Mouse (Mus musculus) thymus, postnatal 10 days (tissue): Measurements from ENCODE around the gene Dagla.

Experiments used
- DNase-seq, 2 experiments: peaks; one replicate each; pipeline ENCODE4 v3.0.0; 2021; ENCODE audit warnings: low spot score in 2 of 2

Gene Dagla

DNA sequence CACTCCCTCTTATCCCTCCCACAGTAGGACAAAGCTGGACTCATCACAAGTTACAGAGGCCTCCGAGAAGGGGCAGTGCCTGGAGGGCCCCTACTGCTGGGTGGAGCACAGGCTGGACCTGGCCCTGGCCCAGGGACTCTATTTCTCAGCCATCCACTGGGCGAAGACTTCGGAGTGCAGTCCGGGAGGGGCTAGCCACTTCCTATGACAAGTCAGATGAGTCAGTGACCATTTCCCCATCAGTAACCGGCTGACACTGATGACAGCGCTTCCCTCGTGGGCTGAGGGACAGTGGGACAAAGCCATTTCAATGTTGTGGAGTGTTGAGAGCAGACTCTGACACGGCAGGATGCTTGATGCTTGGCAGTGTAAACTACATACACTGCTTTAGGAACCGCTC is 25.0 kb downstream of the Dagla start:
- DNase-seq: no peak

GRCm38 (mm10) chr19:10278669-10279324 is 25.9 kb downstream of the Dagla start:
- DNase-seq: no peak

DNA sequence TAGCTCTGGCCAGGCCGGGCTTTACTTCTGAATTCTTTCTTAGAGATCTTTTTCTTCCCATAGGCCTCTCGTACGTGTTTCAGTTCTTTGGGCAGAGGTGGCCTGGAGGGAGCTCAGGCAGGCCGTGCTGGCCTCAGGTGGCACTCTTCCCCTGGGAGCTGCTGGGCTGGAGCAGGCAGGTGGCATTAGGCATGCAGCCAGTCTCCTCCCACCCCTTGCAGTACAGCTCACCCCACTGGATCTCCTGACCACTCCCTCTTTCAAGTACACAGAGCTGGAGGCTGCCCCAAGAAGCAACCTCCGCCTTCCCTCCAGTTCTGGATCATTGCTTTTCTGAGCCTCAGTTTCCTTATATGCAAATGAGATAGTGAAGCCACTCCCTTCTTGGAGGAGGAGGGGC is 26.9 kb downstream of the Dagla start:
- no peak for DNase-seq

DNA sequence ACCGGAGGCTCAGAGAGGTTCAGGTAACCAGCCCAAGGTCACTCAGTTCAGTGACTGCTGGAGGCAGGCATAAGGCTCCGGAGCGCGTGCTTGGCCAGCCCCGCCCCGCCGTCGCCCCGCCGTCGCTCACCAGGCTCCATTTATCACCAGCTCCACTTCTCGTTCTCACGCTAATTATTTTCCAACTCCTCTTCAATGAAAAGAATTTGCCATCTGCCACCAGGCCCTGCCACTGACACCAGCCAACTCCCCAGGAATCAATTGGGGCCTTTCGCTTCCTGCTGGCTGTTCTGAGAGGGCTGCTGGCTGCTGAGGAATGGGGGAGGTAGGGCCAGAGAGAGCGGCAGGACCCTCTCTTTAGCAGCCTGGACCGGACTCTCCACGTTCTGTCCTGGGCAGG is 27.3 kb downstream of the Dagla start:
- no peak for DNase-seq

GRCm38 (mm10) chr19:10276483-10277144 is 28.1 kb downstream of the Dagla start:
- no peak for DNase-seq

DNA sequence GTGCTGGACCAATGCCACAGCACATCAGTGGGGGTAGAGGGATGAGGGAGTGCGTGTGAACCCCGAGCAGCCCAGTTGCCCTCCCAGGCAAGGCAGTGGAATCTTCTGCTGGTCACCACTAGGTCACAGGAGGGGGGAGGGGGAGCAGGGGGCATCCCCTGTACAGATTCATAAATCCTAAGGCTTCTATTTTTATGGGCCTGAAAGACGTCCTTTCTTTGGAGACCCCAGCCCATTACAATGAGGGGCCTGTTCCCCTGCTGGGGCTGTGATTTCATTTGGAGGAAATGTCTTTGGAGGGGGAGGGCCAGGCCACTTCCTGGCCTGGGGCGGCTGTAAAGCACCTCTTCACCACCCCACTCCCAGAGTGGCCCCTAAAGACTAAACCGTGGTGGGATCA is 30.6 kb downstream of the Dagla start:
- no peak for DNase-seq

DNA sequence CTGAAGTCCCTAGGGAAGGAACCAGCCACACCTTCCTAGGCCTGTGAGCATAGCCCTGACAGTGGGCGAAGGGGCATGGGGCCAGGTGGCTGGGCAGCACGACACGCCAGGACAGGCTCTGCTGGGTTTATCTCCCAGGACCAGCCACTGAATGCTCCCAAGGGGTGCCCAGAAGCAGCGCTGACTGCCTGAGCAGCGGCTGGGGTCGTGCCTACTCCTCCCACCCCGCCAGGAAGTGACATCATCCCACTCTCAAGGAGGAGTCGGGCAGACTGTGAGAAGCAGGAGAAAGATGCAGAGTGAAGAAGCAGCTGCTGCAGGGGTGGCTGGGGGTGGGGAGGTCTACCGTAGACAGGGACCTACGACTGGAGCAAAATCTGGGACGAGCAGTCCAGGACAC is 31.9 kb downstream of the Dagla start:
- DNase-seq: peak; percentile 52 to 61

DNA sequence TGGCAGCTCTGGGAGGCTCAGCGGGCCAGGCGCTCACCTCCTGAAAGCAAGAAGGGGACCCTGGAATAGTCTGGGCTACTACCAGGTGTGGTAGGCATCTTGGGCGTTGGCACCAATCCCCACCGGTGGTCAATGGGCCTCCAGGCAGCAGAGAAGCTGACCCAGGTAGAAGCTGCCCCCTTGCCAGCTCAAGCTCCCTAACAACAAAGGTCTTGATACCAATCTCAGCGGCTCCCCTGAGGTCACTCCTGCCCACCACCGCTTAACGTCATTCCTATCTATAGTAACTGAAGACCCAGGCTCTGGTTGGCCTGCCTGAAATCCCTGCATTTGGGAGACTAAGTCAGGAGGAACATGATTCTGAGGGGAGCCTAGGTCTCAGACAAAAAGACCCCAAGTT is 33.1 kb downstream of the Dagla start:
- DNase-seq: no peak

GRCm38 (mm10) chr19:10270356-10270755 is 34.3 kb downstream of the Dagla start:
- DNase-seq: no peak

DNA sequence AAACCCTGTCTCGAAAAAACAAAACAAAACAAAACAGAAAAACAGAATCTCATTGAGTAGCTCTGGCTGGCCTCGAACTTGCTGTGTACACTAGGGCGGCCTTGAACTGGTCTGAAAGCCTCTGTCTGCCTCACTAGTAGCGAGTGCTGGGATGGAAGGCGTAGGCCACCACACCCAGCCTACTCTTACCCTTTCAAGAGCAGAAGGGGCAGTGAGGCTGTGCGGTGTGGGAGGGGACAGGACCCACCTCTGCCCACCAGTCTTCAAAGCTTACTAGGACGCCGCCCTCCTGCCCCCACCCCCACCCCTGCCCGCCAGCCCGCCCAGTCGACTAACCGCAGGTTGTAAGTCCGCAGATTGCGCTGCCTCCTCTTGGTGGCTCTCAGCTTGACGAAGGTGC is 35.8 kb downstream of the Dagla start:
- DNase-seq: no peak

GRCm38 (mm10) chr19:10267953-10268352 is 36.7 kb downstream of the Dagla start:
- no peak for DNase-seq

DNA sequence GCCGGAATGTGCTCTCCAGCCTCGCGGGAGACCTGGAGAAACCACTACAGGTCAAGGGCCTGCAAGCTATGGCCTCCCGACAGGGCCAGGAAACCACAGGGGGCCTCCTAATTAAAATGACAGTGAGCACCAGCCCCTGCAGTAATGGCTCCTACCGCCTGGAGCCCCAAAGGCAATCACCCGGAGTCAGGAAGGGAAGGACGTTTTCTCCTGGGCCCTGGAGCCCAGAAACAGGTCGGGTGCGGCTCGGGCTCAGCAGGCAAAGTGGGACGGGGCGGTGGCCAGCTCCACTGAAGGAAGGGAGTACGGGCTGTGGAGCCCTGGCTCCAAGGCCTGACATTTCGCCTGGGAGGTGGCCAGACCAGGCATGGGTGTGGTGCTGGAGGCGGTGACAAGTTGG is 37.6 kb downstream of the Dagla start:
- DNase-seq: no peak

DNA sequence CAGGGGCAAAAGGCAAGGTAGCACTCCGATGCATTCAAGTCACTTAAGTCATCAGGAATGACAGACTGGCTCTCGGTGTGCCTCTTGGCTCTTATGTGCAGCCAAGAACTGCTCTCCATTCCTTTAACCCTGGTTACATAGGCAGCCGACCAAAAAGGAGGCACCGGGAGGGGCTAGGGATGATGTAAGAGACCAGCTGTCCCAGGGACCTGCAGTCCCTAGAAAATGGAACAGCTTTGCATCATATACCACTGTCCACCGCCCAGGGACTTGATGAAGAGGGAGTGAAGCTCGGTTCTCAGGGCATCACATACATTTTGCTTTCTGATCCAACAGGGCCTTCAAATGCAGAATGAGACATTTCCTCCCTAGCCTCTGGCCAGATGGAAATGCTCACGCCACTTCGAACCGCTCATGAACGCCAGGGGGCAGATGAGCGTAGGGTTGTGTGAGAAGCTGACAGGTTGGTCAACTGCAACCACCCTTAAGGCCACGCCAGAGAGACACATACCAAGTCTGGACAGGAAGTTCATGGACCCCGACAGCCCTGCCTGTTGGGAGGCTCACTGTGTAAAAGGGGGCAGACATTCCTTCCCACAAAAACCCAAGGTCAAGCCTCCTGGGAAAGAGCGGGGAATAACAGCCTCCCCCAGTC is 38.4 kb downstream of the Dagla start:
- DNase-seq: peak in 1 of 2 experiments; percentile 46

- DNase-seq: no peak
Observed at GRCm38 (mm10) chr19:10261369-10261768, 43.3 kb downstream of the Dagla start.

DNA sequence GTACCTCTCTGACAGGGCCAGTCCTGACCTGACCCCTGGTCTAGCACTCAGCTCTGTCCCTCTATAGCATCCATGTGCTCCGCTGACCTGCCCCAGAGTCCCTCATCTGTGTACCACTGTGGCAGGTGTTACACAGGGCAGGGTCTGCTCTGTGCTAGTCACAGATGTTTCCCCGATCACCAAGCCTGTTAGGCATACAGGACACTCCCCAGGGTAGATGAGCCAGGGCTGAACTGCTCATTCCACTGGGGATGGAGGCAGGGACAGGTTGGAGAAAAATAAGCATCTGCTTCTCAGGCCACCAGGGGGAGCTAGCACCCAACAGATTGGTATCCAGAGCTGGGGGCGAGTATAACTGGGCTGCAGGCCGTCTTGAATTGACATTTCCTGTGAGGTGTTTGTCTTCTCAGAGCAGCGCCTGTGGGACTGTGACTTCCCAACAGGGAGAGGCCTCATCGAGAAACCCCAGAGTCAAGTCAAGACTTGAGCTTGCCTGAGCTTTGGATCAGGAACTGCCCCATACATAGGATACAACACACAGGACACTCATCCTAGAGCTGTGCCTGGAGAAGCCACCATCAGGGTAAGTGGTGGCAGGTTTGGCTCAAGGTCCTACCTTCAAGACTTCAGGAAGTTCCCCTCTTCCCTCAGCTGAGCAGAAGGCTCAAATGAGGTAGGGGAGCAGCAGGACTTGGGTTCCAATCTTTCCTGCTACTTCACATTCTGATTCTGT is 46.2 kb downstream of the Dagla start:
- peak; percentile 29 to 76 for DNase-seq

GRCm38 (mm10) chr19:10248128-10248527 is 56.5 kb downstream of the Dagla start:
- DNase-seq: no peak

GRCm38 (mm10) chr19:10247165-10247564 is 57.5 kb downstream of the Dagla start:
- no peak for DNase-seq

GRCm38 (mm10) chr19:10244183-10244582 is 60.5 kb downstream of the Dagla start:
- peak in 1 of 2 experiments; percentile 49 for DNase-seq

DNA sequence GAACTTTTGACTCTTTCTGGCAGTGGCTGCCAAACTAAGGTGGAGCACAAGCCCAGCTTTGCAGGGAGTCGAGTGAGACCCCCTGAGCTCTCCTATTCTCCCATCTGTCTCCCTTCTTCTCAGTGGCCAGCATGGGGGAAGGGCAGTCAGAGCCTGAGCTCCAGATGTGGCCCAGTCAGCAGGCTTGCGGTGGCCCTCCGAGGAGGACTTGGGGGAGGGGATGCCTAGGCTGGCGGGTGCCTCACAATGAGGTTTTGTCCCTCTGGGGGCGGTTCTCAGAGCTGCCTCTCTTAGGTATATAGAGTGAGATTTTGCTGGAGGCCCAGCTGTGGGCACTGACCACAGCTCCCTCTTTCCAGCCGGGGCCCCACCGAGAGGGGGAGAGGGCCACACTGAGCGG is 61.8 kb downstream of the Dagla start:
- no peak for DNase-seq

- peak; percentile 15 to 69 for DNase-seq
Observed at GRCm38 (mm10) chr19:10240654-10241305, 63.9 kb downstream of the Dagla start, which contains the start of gene Myrf. Gene Myrf (minus strand): TSS chr19:10240748.

GRCm38 (mm10) chr19:10239975-10240653 is 64.6 kb downstream of the Dagla start:
- DNase-seq: no peak
